Mouse (Mus musculus): ENCODE data around the gene Zfp97. TPM values are rescaled to one million over a fixed set of nuclear protein-coding genes. Genes with fewer than 3 reads are reported as not detected.

Zfp97 gene
- total RNA-seq (2023), result 8.0 TPM

DNA sequence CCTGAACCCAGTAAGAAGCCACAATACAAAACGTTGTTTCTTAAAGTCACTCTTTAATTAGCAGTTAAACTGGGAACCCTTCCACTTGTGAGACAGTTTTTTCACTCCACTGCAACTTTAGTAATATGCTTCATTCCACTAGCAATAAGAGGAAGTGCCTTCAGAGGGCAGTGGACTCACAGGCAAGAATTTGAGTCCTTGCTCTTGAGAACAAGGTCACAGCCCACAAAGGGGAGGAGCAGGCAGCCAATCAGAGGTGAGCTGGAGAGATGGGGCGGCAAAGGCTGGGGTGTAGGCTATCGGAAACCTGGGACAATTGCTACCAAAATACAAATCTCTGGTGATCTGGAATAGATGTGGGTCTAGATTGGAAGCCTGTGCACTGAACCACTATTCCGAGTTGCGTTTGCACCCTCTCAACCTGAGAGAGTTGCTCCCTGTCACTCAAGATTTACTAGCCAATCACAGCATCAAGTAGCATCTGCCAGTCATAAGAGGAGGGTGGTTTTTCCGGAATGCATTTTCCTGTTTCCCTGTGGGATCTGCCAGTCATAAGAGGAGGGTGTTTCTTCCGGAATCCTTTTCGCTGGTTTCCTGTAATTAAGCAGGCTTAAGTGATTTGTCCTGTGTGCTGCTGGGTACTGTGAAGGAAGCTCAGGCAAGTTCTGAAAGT is at the start of gene Zfp97:
Zfp97 (plus strand) TSS at position 586 of the 673 bp plus-strand sequence.

Other genes with a start within 250 kb of the Zfp97 start
- 0.95 TPM for gene Zfp960, start 57.3 kb upstream of the Zfp97 start, total RNA-seq (2023)